Mouse (Mus musculus) erythroblast, embryonic 14.5 days (primary cell): ENCODE data around the gene 4933411K16Rik.

Experiments used
- GATA1 ChIP-seq: IDR thresholded peaks from 2 replicates; pipeline ENCODE4 v1.6.1; 2012; ENCODE audit warnings: low read length, inconsistent platforms, mixed read lengths
- TAL1 ChIP-seq: IDR thresholded peaks from 3 replicates; pipeline ENCODE4 v1.6.1; 2012; ENCODE audit warnings: low read length, inconsistent platforms, mixed read lengths

DNA sequence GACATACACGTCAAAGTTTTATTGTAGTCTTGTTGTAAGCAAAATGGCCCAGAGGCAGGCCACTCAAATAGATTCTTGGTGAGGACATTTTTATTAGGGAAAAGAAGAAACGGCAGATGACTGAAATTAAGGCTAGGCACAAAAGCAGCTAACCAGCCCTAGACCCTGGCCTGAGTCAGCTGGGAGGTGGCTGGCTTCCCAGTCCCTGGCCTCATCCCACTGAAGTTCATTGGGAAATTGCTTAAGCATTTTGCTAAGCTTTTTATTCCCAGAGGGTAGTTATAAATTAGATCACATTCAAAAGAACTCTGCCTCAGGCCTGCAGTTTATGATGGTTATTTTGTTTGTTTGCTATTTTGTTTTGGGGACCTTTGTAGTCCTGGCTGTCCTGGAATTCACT lies 3.8 kb downstream of the 4933411K16Rik start:
- no peak for TF ChIP-seq GATA1
- TF ChIP-seq TAL1, result no peak
